Mouse (Mus musculus) ES-E14 (cell line): ENCODE data around the gene St3gal3.

Experiments
- HCFC1 ChIP-seq: IDR thresholded peaks from 2 replicates; pipeline ENCODE4 v1.6.1; 2012; ENCODE audit warnings: low read length, inconsistent platforms, borderline replicate concordance; ENCODE audit not compliant: insufficient read depth
- MAFK ChIP-seq: IDR thresholded peaks from 2 replicates; pipeline ENCODE4 v1.6.1; 2014; ENCODE audit warnings: mild to moderate bottlenecking, low read depth, low read length, inconsistent platforms; ENCODE audit not compliant: insufficient read depth
- ZC3H11A ChIP-seq: IDR thresholded peaks from 2 replicates; pipeline ENCODE4 v1.6.1; 2012; ENCODE audit warnings: low read depth, mild to moderate bottlenecking, inconsistent platforms, low read length, borderline replicate concordance

DNA sequence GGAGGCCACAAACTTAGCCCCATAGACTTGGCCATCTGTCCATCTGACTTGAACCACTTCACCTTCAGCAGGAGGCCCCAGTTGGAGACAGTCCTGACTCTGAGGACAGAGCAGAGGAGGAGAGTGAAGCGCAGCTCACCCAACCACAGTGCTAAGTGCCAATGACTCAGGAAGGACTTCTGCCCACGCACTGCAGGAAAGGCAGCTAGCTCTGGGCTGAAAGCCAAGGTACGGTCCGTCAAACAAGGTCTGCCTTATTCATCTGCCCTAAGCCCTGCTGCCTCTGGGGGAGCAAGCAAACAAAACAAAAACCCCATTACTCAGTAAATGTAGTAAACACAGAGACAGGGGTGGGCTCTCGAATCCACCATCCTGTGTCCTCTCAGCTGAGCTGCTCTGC lies 4.2 kb upstream of the St3gal3 start:
- no peak for TF ChIP-seq HCFC1
- no peak for TF ChIP-seq MAFK
- TF ChIP-seq ZC3H11A, result no peak
